Mouse (Mus musculus): ENCODE data around the gene Ppm1g.

DNA sequence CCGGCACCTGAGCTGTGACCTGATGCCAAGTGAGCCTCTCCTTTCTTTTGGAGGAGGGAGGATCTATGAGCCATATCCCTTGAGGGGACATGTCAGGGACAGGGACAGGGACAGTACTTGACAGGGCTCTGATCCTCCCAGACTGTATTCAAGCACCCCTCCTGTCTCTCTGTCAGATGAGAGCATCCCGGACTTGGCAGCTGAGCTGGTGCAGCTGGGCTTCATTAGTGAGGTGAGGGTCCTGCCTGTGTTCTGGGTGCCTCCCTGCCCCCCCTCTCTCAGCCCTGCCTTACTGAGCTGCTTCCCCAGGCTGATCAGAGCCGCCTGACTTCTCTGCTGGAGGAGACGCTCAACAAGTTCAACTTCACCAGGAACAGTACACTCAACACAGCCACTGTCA is 30.2 kb upstream of the Ppm1g start:
- TF ChIP-seq CTCF (IDR thresholded peaks at IDR 0.05; ENCODE audit: insufficient read depth, low read depth, low read length): no peak
- no peak for TF ChIP-seq POLR2A (IDR thresholded peaks at IDR 0.05; ENCODE audit: insufficient read depth, low read depth, low read length)
